Mouse (Mus musculus): ENCODE measurements around the gene Set. TPM values are rescaled to one million over a fixed set of nuclear protein-coding genes. Genes with fewer than 3 reads are reported as not detected.

Gene Set
- total and polyA plus RNA-seq, 3 experiments, result 515 to 1,049 (median 902) TPM

- no peak overlapping the region for H3K9ac ChIP-seq (ENCODE audit: insufficient read depth, low read depth)
- H3K4me2 ChIP-seq (ENCODE audit: insufficient read depth, low read depth, poor library complexity, severe bottlenecking), result no peak overlapping the region
- no peaks in the 10 kb centered on the region for H3K27me3 ChIP-seq (replicated peaks)
- in situ Hi-C loops (cut with MboI; ENCODE audit: low pct_ligation_motif_present, low pct_unique_long_range_greater_than_20kb, low sequenced_read_pairs), result no loop called here
- no peak overlapping the region for H3K27ac ChIP-seq (ENCODE audit: insufficient read depth, low read depth)
- H3K4me3 ChIP-seq (replicated peaks in 1 of 3; ENCODE audit: low read depth in 2 of 3, low read length in 2 of 3, poor library complexity in 1 of 3), result no peak overlapping the region
- dilution Hi-C loops (cut with MboI; ENCODE audit: extremely low pct_ligation_motif_present, extremely low pct_unique_long_range_greater_than_20kb, low sequenced_read_pairs), result no loop called here
- no peaks in the 10 kb centered on the region for H3K9me3 ChIP-seq (replicated peaks; ENCODE audit: low read length)
- peaks cover 7 to 18% of the 10 kb centered on the region in 2 experiments for H3K4me1 ChIP-seq (ENCODE audit: control insufficient read depth in 1 of 2, insufficient read depth in 2 of 2)
- H3K36me3 ChIP-seq (replicated peaks in 1 of 2; ENCODE audit: control insufficient read depth in 1 of 2, insufficient read depth in 1 of 2, low read length in 1 of 2), result peaks cover 37 to 48% of the 10 kb centered on the region in 2 experiments
- TF ChIP-seq SMC3 (IDR thresholded peaks at IDR 0.05; ENCODE audit: low read depth, low read length), result no peak
- TF ChIP-seq ZMIZ1 (IDR thresholded peaks at IDR 0.05; ENCODE audit: low read depth, low read length), result no peak; the same call in 1 of the 2 replicates
- no peak for TF ChIP-seq USF1 (IDR thresholded peaks at IDR 0.05; ENCODE audit: low read depth, low read length)
- TF ChIP-seq MEF2A (IDR thresholded peaks at IDR 0.05; ENCODE audit: borderline replicate concordance, low read depth, low read length), result no peak
- peak; percentile 33; the same call in 1 of the 2 replicates for TF ChIP-seq POLR2AphosphoS2 (IDR thresholded peaks at IDR 0.05; ENCODE audit: low read depth, low read length)
- TF ChIP-seq ELF1 (IDR thresholded peaks at IDR 0.05; ENCODE audit: low read depth, low read length), result no peak
- 0 out of 2 replicates have a peak, but pooled peaks have one; percentile 19 for TF ChIP-seq POLR2A (IDR thresholded peaks at IDR 0.05; ENCODE audit: low read depth, low read length)
- no peak for TF ChIP-seq CTCF (conservative IDR thresholded peaks at IDR 0.05 in 1 of 2, IDR thresholded peaks at IDR 0.05 in 1 of 2; ENCODE audit: low read depth in 2 of 2, low read length in 2 of 2)
- TF ChIP-seq TCF12 (IDR thresholded peaks at IDR 0.05; ENCODE audit: low read depth, low read length), result no peak
- no peak for TF ChIP-seq EP300 (IDR thresholded peaks at IDR 0.05; ENCODE audit: low read length)
- no peak for TF ChIP-seq NELFE (IDR thresholded peaks at IDR 0.05; ENCODE audit: low read depth, low read length)
- TF ChIP-seq ZKSCAN1 (IDR thresholded peaks at IDR 0.05; ENCODE audit: borderline replicate concordance, low read depth, low read length), result no peak
- no peak for TF ChIP-seq RCOR1 (conservative IDR thresholded peaks at IDR 0.05; ENCODE audit: low read depth, low read length)
- TF ChIP-seq NRF1 (IDR thresholded peaks at IDR 0.05; ENCODE audit: low read depth, low read length), result no peak
- no peak for TF ChIP-seq KAT2A (IDR thresholded peaks at IDR 0.05; ENCODE audit: insufficient replicate concordance, low read length)
- TF ChIP-seq USF2 (conservative IDR thresholded peaks at IDR 0.05; ENCODE audit: low read depth, low read length), result no peak
- no peak for TF ChIP-seq CHD2 (IDR thresholded peaks at IDR 0.05; ENCODE audit: low read length)
- no peak for TF ChIP-seq BHLHE40 (IDR thresholded peaks at IDR 0.05; ENCODE audit: low read depth, low read length)
- H3K79me2 ChIP-seq (replicated peaks; ENCODE audit: control insufficient read depth, extremely low read depth, insufficient read depth, poor library complexity, severe bottlenecking), result peaks cover 23% of the 10 kb centered on the region
- DNase-seq (ENCODE audit: extremely low read depth), result no peak
Measured at GRCm38 (mm10) chr2:30073285-30073684, 16.1 kb downstream of the Set start.

DNA sequence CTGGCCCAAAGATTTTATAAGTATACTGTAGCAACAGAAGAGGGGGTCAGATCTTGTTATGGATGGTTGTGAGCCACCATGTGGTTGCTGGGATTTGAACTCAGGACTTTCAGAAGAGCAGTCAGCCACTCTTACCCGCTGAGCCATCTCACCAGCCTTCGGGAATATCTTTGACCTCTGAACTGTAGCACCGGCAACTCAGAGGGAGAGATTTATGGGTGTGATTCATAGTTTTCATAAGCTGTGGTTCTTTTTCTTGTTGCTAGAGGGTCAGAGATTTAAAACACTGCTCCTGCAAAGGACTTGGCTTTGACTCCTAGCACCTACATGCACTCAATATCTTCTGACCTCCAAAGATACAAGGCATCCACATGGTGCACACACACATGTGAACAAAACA is 18.4 kb downstream of the Set start:
- no peak overlapping the region for H3K4me2 ChIP-seq (ENCODE audit: insufficient read depth, low read depth, poor library complexity, severe bottlenecking)
- DNase-seq (ENCODE audit: extremely low read depth), result no peak
- H3K36me3 ChIP-seq (replicated peaks in 1 of 2; ENCODE audit: control insufficient read depth in 1 of 2, insufficient read depth in 1 of 2, low read length in 1 of 2), result peaks cover 18 to 38% of the 10 kb centered on the region in 2 experiments
- H3K4me1 ChIP-seq (ENCODE audit: control insufficient read depth in 1 of 2, insufficient read depth in 2 of 2), result peaks cover 7 to 15% of the 10 kb centered on the region in 2 experiments
- no peak overlapping the region for H3K4me3 ChIP-seq (replicated peaks in 1 of 3; ENCODE audit: low read depth in 2 of 3, low read length in 2 of 3, poor library complexity in 1 of 3)
- 0 out of 2 replicates have a peak, but pooled peaks cover 1% of the 10 kb centered on the region for H3K79me2 ChIP-seq (replicated peaks; ENCODE audit: control insufficient read depth, extremely low read depth, insufficient read depth, poor library complexity, severe bottlenecking)
- no peak overlapping the region for H3K9ac ChIP-seq (ENCODE audit: insufficient read depth, low read depth)
- H3K9me3 ChIP-seq (replicated peaks; ENCODE audit: low read length), result no peaks in the 10 kb centered on the region
- H3K27ac ChIP-seq (ENCODE audit: insufficient read depth, low read depth), result no peak overlapping the region
- dilution Hi-C loops (cut with MboI; ENCODE audit: extremely low pct_ligation_motif_present, extremely low pct_unique_long_range_greater_than_20kb, low sequenced_read_pairs), result no loop called here
- no peak for TF ChIP-seq CHD1 (IDR thresholded peaks at IDR 0.05; ENCODE audit: low read depth, low read length)
- no peak for TF ChIP-seq MEF2A (IDR thresholded peaks at IDR 0.05; ENCODE audit: borderline replicate concordance, low read depth, low read length)
- no peak for TF ChIP-seq JUN (IDR thresholded peaks at IDR 0.05; ENCODE audit: insufficient read depth, low read depth, low read length)
- no peak for TF ChIP-seq NELFE (IDR thresholded peaks at IDR 0.05; ENCODE audit: low read depth, low read length)
- TF ChIP-seq RCOR1 (conservative IDR thresholded peaks at IDR 0.05; ENCODE audit: low read depth, low read length), result no peak
- no peak for TF ChIP-seq NRF1 (IDR thresholded peaks at IDR 0.05; ENCODE audit: low read depth, low read length)
- TF ChIP-seq ELF1 (IDR thresholded peaks at IDR 0.05; ENCODE audit: low read depth, low read length), result no peak
- no peak for TF ChIP-seq MYC (IDR thresholded peaks at IDR 0.05; ENCODE audit: low read depth, low read length)
- no peak for TF ChIP-seq GABPA (IDR thresholded peaks at IDR 0.05; ENCODE audit: insufficient replicate concordance, low read depth, low read length)
- no peak for TF ChIP-seq ETS1 (conservative IDR thresholded peaks at IDR 0.05; ENCODE audit: low read depth, low read length)
- TF ChIP-seq ZC3H11A (IDR thresholded peaks at IDR 0.05; ENCODE audit: low read depth, low read length), result no peak
- TF ChIP-seq USF1 (IDR thresholded peaks at IDR 0.05; ENCODE audit: low read depth, low read length), result no peak
- TF ChIP-seq RAD21 (IDR thresholded peaks at IDR 0.05; ENCODE audit: low read depth, low read length), result no peak
- TF ChIP-seq E2F4 (IDR thresholded peaks at IDR 0.05; ENCODE audit: insufficient replicate concordance, low read depth, low read length), result no peak
- no peak for TF ChIP-seq HCFC1 (IDR thresholded peaks at IDR 0.05; ENCODE audit: low read depth, low read length)
- TF ChIP-seq KAT2A (IDR thresholded peaks at IDR 0.05; ENCODE audit: insufficient replicate concordance, low read length), result no peak
- no peak for TF ChIP-seq UBTF (IDR thresholded peaks at IDR 0.05; ENCODE audit: low read depth, low read length)
- no peak for TF ChIP-seq MAZ (IDR thresholded peaks at IDR 0.05; ENCODE audit: low read depth, low read length)
- no peaks in the 10 kb centered on the region for H3K27me3 ChIP-seq (replicated peaks)
- in situ Hi-C loops (cut with MboI; ENCODE audit: low pct_ligation_motif_present, low pct_unique_long_range_greater_than_20kb, low sequenced_read_pairs), result loop anchor here (5.0 kb wide), 1 partner anchor 33 kb away; no protein-coding TSS in a partner anchor

Measured in CH12.LX (cell line).